Mouse (Mus musculus): ENCODE results near the gene Taf4. TPM values are rescaled to one million over a fixed set of nuclear protein-coding genes. Genes with fewer than 3 reads are reported as not detected.

Taf4 gene
- total RNA-seq, 2 experiments from 2014 or later = 19.5 to 20.9 TPM

DNA sequence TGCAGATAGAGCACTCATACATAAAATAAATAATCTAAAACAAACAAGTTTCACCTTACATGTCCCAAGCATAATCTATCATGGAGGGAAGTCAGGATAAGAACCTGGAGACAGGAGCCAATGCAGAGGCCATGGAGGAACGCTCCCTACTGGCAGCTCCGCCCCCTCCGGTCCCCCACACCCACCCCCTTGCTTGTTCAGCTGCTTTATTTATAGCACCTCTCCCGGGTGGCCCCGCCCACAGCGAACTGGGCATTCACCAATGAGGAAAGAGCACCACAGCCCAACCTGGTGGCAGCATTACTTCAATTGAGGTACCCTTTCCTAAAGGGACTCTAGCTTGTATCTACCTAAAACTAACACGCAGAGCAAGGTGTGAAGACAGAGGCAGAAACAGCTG is 91.9 kb downstream of the Taf4 start:
- intact Hi-C loops (cut with DNase I) = no loop called here
- DNase-seq (ENCODE audit: extremely low spot score in 1 of 2, low spot score in 2 of 2) = no peak

DNA sequence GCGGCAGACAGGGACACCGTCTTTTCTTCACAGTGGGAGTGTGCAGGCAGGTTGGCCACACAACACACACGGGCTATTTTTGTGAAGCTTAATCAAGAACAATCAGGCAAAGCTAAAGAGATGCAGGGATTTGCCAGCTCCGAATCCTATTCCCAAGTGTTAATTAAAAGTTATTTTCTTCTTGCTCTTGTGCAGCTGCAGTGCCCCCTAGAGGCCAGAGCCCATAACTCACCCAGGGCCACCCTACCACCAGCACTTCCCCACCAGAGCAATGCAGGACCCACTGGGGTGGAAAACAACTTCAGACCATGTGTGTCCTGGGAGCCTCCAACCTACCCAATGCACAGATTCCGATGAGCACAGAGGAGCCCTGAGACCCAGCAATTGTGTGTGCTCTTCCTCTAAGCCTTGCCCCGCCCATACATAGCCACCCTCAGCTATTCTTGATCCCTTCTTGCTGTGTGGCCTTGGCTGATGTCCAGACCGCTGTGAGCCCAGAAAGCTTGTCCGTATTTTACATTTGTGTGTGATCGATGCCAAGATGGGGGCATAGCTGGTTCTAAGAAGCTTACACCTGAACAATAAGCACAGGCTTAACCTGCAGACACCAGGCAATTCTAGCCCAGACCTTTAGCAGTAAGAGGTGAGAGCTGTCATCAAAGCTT is 98.8 kb downstream of the Taf4 start:
- DNase-seq (ENCODE audit: extremely low spot score in 1 of 2, low spot score in 2 of 2) = peak; percentile 34 to 64
- intact Hi-C loops (cut with DNase I) = loop anchor here (5.0 to 10.0 kb wide), 4 partner anchors 195 to 1370 kb away; partner anchors contain the start of gene Cdh4

DNA sequence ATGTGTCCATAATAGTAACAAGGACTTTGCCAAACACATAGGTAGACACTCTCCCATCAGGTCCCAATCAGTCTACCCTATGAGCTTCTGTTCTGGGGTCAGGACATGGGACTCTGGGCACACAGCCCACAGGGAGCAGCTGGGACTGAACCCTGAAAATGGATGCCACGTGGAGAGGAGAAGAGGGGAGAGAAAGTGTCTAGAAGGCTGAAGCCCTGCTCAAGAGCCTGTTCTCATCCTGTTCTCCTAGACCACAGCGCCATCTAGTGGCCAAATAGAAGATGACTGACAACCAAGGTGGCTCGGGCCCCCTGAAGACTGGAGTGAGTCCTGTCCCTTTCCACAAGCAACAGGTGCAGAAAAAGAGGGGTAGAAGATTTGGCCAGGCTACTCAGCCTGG is 101.3 kb downstream of the Taf4 start:
- peak; percentile 65 to 73 for DNase-seq (ENCODE audit: extremely low spot score in 1 of 2, low spot score in 2 of 2)

DNA sequence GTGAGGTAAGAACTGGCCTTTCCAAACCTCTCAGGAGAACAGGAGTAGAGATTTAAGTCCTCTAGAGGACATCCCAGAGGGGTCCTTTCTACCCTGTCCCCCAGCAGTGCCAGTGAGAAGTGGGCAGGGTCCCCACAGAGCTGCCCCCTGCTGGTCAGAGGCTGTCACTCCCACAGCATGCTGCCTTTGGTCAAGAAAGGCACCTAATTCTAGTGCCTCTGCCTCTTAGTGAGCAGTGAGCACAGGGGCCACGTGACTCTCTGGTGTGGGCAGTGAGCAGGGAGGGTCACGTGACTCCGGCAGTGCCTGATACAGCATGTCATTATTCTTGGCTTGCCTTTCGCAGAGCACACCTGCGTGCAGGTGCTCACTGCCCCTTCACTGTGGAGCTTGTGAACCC is 103.1 kb downstream of the Taf4 start:
- intact Hi-C loops (cut with DNase I) = loop anchor here (5.0 to 10.0 kb wide), 3 partner anchors 429 to 1451 kb away; partner anchors contain the start of gene Cdh4
- DNase-seq (ENCODE audit: extremely low spot score in 1 of 2, low spot score in 2 of 2) = peak in 1 of 2 experiments; percentile 45

More for the DNA sequence above, 101.3 kb downstream of the Taf4 start:
- intact Hi-C loops (cut with DNase I) = loop anchor here (5.0 to 10.0 kb wide), 4 partner anchors 193 to 1368 kb away; partner anchors contain the start of gene Cdh4

DNA sequence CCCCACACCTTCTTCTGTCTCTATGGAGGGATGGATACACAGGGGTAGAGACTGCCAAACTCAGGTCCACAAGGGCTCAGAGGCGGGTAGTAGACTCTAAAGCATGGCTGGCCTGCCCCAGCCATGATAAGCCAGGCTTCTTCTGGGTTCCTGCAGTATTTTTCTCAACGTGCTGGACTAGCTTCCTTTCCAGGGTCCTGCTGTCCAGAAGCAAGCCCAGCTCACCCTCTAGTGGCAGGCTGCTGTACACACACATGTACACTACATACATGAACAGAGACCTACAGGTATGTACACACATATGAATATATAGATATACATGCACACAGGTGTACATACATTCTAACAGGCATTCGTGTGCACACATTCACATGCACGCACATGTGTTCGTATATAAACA is 103.7 kb downstream of the Taf4 start:
- peak; percentile 45 to 67 for DNase-seq (ENCODE audit: extremely low spot score in 1 of 2, low spot score in 2 of 2)
- intact Hi-C loops (cut with DNase I) = loop anchor here (5.0 to 10.0 kb wide), 3 partner anchors 428 to 1450 kb away; partner anchors contain the start of gene Cdh4

DNA sequence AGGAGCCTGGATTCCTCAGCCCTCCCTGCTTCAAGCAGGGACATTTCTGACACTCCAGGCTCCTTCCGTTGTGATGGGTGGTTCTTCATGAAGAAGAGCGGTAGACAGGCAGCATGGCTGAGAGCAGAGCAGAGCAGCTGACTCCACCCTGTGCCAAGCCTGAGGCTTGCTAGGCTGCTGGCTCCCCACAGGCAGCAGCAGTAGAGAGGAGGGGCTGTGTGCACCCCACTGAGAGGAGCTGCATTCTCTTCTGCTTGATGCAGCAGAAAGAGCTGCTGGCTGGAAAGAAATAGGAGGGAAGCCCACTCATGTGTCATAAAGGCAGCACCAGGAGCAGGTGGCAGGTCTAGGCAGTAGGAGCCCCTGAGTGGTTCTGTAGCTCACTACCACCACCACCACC is 106.6 kb downstream of the Taf4 start:
- peak; percentile 36 to 57 for DNase-seq (ENCODE audit: extremely low spot score in 1 of 2, low spot score in 2 of 2)
- intact Hi-C loops (cut with DNase I) = loop anchor here (5.0 to 10.0 kb wide), 3 partner anchors 425 to 1448 kb away; partner anchors contain the start of gene Cdh4

DNA sequence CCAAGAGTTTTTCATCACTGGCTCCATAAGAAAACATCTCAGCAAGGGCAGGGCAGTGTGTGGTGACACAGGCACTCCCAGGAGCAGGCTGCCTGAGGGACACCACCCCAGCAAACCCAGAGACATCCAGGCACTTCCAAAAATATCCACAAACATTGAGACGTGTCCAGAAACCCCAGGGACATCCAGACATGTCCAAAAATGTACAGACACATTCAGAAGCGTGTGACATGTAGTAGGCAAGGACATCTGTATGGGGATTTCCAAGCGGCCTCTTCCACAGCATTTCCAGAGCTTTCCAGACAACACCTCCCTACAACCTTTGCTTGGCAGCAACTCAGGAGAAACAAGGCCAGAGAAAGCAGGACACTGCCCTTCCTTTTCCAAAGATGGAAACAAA is 108.8 kb downstream of the Taf4 start:
- DNase-seq (ENCODE audit: extremely low spot score in 1 of 2, low spot score in 2 of 2) = no peak
- intact Hi-C loops (cut with DNase I) = no loop called here

DNA sequence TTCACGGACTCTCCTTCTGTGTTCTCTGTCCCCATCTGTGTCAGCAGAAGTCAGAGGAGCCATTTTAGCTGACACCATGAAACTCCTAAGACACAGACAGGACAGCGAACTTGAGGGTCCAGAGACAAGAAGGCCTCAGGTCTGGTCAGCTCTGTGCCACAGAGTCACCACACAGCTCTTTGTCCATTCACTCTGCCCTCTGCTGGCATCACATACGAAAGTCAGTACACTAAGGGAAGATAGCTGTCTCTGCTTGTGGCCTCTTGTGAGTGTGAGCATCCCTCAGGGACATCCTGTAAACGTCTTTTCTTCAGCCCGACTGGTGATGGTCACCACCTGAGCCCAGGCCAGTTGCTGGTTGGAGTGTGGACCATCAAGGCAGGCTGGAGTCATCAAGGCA is 111.3 kb downstream of the Taf4 start:
- intact Hi-C loops (cut with DNase I) = no loop called here
- no peak for DNase-seq (ENCODE audit: extremely low spot score in 1 of 2, low spot score in 2 of 2)

DNA sequence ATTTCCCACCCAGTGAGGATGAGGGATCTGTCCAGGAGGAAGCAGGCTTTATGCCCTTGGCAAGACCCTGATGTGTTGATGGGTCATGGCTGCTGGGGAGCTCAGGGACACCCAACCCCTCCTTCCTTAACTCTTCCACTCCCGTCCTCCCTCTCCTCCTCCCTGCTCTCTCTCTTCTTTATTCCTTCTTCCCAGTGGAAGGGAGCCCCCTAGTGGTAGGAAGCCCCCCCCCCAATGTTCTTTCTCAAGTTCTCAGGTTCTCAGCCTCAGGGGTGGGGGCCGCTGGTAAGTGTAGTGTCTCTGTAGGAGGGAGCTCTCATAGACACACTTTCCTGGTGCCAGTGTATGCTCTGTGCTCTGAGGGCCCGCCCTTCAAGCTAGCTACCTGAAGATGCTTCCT is 113.2 kb downstream of the Taf4 start:
- intact Hi-C loops (cut with DNase I) = no loop called here
- DNase-seq (ENCODE audit: extremely low spot score in 1 of 2, low spot score in 2 of 2) = no peak

DNA sequence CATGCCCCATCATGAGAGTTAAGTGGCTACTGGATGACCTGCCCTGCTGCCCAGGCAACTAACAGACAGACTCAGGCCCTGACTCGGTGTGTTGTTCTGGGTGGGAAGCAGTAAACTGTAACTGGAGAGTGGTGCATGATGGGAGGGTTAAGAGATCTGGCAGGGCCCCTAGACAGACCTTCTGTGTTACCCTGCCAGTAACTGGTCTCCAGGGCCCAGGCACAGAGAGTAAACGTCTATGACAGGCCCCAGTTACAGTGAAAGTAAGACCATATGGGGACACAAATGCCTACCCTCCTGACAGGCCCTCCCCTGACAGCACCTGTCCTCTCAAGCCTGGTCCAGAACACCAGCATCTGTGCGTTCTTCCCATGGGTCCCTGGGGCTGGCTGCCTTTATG is 113.8 kb downstream of the Taf4 start:
- no peak for DNase-seq (ENCODE audit: extremely low spot score in 1 of 2, low spot score in 2 of 2)
- intact Hi-C loops (cut with DNase I) = no loop called here

Other genes with a start within 250 kb of the Taf4 start
- 100 to 1,000 TPM; 142 to 143 TPM for gene Lsm14b, start 48.3 kb upstream of the Taf4 start, total RNA-seq (2021)
- 100 to 1,000 TPM; 214 to 221 TPM for gene Psma7, start 65.8 kb upstream of the Taf4 start, total RNA-seq (2021)
- 10 to 100 TPM; 35.8 to 37.3 TPM for gene Ss18l1, start 65.9 kb upstream of the Taf4 start, total RNA-seq (2021)
- 10 to 100 TPM; 16.2 to 17.5 TPM for gene Mtg2, start 93.9 kb upstream of the Taf4 start, total RNA-seq (2021)
- gene Hrh3, start 127.8 kb upstream of the Taf4 start, total RNA-seq (2021) = 10 to 100 TPM; 35.9 to 42.1 TPM
- gene Osbpl2, start 142.7 kb upstream of the Taf4 start, total RNA-seq (2021) = 10 to 100 TPM; 54.1 to 58.4 TPM
- 100 to 1,000 TPM; 111 to 112 TPM for gene Adrm1, start 194.8 kb upstream of the Taf4 start, total RNA-seq (2021)
- gene Lama5, start 249.2 kb upstream of the Taf4 start, total RNA-seq (2021) = 1 to 10 TPM; 7.1 to 9.4 TPM